Mouse (Mus musculus) gonadal fat pad, adult 2 months (tissue): ENCODE measurements around the gene Tas2r134. TPM values are rescaled to one million over a fixed set of nuclear protein-coding genes. Genes with fewer than 3 reads are reported as not detected.

Source experiments
- DNase-seq: peaks from one replicate; pipeline ENCODE4 v3.0.0-alpha.2; 2012; ENCODE audit warnings: low read depth
- polyA plus RNA-seq: library from polyadenylated mRNA; depleted of rRNA; stranded (reverse); fragments of >200 nt; gene quantifications from 2 replicates; pipeline ENCODE4 v1.2.3, GENCODE M21; 2012; rRNA removed

Gene Tas2r134
- polyA plus RNA-seq: not detected in 2 replicates

DNA sequence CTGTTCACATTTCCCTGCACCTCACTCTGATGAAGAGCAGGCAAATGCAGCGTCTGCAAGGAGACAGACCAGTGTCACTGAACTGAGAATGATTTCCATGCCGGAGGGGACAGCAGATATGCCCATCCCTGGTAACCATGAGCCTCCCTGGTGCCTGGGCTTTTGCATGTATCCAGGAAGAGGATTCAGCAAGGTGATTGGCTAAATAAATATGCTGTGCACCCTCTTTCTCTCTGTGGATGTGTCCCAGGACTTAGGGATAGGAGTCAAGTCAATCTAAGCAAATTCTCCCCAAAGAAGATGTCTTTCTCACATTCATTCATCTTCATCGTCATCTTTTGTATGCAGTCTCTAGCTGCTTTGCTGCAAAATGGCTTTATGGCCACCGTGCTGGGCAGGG is at the start of gene Tas2r134:
Gene Tas2r134 (plus strand): TSS at position 301 of the 400 bp plus-strand sequence.
- no peak for DNase-seq

DNA sequence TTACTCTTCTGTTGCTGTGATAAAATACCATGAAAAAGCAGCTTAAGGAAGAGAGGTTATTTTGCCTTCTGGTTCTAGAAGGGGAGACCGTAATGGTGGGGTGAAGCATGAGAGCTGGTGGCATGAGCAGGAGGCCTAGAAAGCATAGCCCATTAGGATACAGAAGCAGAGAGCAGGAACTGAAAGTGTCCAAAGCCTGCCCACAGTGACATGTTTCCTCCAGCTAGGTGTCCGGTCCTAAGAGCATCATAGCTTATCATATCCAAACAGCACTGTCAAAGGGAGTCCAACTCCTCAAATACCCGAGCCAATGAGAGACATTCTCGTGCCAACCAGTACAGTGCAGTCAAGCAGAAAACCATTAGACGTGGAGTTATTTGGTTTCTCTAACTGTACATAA is 47.5 kb upstream of the Tas2r134 start:
- no peak for DNase-seq

DNA sequence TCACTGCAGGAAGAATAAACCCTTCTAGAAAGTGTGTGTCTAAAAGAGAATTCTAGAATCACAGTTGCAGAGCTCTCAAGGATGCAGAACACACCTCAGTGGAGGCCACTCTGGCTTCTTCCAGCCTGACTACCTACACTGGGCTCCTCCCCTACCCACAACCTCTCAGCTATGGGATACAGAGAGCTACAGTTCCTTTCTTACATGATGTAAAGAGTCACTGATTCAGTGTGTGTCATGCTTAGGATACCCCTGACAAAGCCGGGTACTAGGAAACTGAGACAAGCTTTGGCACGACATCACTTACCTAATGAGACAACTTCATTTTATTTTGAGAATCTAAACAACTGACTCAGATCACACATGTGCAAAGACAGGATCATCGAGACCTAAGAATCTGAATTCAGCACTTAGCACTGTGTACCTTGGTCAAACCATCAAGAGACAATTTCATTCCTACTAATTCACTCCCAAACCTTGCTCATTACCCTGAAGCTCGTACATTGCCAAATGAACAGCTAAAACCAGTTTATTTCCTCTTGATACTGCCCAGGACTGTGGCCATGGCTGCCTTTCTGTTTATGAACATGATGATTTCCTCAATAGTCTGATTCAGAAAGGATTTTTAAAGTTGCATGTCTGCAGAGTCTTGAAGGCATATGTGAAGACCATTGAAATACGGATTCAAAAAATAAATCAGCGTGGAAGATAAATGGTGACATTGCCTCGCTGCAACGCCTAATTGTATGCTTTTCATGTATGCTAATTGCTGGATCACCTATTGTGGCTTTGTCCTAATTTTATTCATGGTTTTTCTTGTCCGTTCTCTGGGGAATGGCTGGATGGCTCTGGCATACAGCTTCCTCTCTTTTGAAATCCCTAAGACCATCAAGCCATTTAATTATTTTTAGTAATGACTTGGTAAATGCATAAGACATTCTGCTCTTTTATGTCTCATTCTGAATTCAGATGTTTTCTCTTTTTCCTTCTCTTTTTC is 43.0 kb upstream of the Tas2r134 start:
- DNase-seq: no peak

GRCm38 (mm10) chr2:51588336-51588735 is 39.0 kb upstream of the Tas2r134 start:
- no peak for DNase-seq

GRCm38 (mm10) chr2:51588895-51589294 is 38.4 kb upstream of the Tas2r134 start:
- DNase-seq: no peak

- DNase-seq: no peak
These were observed 37.7 kb upstream of the Tas2r134 start for GRCm38 (mm10) chr2:51589627-51590026.

- DNase-seq: no peak
These were observed 37.0 kb upstream of the Tas2r134 start for GRCm38 (mm10) chr2:51590308-51590707.

DNA sequence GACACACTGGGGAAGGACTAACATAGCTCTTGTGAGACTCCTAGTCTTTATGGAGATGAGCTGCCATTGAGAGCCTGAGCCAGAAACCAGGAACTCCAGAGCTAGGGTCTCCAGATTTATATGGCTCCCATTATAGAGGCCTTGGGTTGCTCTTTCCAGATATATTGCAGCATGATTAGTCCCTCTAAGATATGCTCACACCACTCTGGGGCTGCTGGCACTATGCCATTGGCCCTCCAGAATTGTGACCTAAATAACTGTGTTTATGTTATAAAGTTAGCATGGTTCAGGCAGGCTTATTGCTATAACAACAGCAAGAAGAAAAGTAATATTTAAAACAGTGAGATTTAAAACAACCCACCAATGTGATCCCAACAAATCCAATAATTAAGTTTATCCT is 35.2 kb upstream of the Tas2r134 start:
- no peak for DNase-seq

GRCm38 (mm10) chr2:51599473-51600201 is 27.7 kb upstream of the Tas2r134 start:
- peak; percentile 19 for DNase-seq

GRCm38 (mm10) chr2:51600202-51600487 is 27.2 kb upstream of the Tas2r134 start:
- DNase-seq: no peak

DNA sequence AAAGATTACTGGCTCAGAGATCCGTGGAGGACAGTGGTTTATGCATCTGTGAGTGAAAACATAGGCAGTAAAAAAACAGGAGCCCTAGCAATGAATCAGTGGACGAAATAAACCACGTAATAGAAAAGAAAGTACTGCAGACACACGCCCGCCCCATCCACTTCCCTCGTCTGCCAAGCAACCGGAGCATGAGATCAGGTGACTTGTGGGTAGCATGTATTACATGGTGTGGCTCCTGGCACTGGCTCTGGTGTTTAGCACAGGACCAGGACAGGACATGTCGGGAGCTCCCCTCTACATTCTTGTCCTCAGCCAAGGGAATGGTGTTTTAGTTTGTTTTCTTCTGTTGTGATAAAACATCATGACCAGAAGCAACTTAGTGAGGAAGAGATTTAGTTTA is 26.4 kb upstream of the Tas2r134 start:
- no peak for DNase-seq

DNA sequence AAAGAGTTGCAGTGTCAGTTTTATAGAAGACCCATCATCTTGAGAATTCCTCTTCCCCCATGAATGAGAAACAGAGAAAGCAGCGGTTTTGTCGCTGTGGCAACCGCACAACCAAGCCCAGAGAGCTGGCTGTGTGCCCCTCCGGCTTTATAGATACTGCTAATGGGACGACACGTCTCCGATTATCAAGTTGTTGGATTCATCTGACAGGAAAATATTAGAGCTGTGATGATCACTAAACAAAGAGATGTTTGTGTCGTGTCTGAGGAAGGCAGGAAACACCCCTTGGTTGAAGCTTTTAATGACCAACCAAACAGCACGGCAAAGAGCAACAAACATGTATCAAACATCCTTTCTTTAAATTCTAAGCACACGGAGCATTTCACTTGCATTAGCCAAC is 17.0 kb upstream of the Tas2r134 start:
- no peak for DNase-seq

- no peak for DNase-seq
These were observed 16.4 kb upstream of the Tas2r134 start for GRCm38 (mm10) chr2:51610897-51611296.

GRCm38 (mm10) chr2:51613716-51614115 is 13.6 kb upstream of the Tas2r134 start:
- DNase-seq: no peak

GRCm38 (mm10) chr2:51621931-51622330 is 5.4 kb upstream of the Tas2r134 start:
- DNase-seq: no peak

DNA sequence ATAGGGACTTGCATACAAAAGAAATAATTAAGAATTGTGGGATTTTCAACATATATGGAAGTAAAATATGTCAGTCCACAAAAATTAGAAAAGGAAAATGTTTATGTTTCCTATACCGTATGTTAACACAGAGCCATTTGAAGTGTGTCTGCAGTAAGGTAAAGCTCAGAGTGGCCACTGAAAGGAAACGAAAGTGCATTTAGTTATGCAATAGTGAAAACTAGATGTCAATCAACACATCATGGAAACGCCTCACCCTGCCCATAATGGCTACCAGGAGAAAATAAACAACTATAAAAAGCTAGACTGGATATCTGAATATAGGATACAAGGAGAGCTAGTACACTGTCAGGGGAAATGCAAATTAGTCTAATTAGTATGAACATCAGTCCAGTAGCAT is 1.3 kb upstream of the Tas2r134 start:
- no peak for DNase-seq

DNA sequence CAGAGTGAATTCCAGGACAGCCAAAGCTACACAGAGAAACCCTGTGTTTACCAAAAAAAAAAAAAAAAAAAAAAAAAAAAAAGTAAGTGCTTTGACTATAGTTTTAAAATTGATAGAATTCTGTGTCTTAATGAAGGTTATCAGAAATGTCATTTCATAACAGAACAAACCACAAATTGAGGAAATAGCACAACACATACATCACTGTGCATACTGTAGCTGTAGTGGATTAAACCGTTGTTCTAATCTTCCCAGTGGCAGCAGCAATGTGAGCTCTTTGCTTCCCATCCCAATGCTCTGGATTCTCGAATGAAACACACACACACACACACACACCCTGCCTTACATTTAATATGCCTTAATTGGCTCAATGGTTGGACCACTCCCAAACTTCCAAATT is 4.1 kb downstream of the Tas2r134 start:
- DNase-seq: no peak

GRCm38 (mm10) chr2:51637681-51638080 is 10.4 kb downstream of the Tas2r134 start:
- no peak for DNase-seq

DNA sequence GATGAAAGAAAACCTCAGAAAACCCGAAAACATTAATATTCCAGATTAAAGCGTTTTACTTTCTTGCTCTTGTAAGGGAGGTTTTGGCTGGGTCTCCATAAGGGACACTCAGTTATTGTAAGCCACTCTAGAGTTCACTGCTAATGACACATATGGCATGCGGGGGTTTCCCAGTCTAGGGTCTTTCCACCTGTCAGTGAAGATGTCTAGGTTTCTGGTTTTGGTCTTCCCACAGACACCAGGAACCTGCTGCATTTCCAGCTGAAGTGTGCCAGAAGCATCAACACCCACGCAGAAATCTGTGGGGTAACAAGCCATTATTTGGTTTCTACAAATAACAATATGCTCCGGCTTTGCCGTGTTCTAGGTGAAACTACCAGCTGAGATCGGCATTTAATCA is 14.3 kb downstream of the Tas2r134 start:
- DNase-seq: no peak

DNA sequence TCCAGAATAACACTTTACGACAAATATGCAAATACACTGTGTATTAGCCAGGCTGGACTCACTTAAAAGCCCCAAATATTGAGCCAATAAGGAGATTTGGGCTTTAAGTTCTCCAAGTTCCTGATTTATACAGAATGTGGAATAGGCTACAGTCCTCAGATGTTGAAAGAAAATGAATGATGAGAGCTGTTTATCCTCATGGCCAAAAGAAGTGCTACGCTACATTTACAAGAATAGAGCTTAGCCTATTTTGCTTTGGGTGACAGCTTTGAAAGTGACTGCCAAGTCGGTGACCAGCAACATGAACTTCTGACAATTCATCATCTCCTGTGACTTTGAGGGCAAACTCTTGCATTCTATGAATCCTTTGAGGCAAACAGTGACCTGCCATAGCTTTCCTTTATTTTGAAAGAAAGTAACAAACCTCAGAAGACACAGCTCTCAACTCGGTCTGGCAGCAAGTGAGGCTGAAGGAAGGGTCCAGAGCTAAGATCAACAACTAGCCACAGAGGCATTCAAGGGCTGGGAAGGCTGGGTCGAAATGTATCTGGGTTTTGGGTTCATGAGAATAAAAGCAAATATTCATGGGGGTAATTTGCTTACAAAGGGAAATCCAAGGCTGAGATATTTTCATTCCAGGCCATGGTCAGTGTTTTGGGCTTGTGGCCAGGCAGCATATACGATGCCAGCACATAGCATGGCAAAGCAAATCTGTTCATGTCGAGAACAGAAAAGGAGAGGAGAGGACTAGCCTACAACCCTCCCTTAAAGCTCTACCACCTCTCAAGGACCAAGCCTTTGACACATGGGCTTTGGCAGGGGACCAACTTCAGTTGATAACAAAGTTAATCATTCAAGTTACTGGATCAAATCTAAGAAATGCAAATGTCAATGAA is 16.2 kb downstream of the Tas2r134 start:
- no peak for DNase-seq

DNA sequence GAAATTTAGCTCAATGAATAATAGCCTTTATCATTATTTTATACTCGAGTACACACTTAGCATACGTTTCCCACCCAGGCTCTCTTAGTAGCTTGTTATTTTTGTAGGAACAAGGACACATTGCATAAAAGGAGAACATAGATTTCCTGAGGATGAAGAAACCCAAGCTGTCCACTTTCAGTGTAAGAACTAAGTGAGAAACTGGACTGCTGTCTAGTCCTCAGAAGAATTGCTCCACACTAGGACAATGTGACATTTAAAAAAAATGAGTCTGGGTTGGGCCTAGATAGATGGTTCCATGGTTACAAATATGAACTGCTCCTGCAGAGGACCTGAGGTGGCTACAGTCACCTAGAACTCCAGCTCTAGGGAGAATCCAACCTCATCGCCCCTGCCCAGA is 20.7 kb downstream of the Tas2r134 start:
- DNase-seq: no peak

DNA sequence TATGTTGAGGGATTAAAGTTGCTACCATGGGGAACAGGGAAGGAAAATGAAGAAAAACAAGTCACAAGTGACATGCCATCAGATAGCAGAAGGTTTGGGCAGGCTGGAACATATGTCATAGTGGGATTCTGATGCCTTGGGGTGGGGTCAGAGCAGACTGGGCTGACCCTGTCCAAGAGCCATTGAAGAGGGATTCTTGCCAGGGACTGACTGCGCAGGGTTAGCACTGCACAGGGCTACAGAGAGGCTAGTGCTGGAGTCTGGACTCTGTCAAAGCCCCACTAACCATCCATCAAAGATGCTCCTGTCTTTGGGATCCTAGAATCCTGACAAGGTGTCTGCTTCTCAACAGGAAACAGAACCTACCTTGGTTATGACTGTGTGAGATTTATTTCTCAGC is 22.6 kb downstream of the Tas2r134 start:
- no peak for DNase-seq
